Mouse (Mus musculus) brain, embryonic 14.5 days (tissue): Measurements from ENCODE around the gene F11r. TPM values are rescaled to one million over a fixed set of nuclear protein-coding genes. Genes with fewer than 3 reads are reported as not detected.

Experiments used
- DNase-seq: peaks from one replicate; pipeline ENCODE4 v3.0.0-alpha.2; 2011; ENCODE audit warnings: low read depth
- CTCF ChIP-seq: fragments of 200-500 bp; IDR thresholded peaks from 2 replicates; pipeline ENCODE4 v1.5.1; 2012; ENCODE audit warnings: inconsistent platforms, mild to moderate bottlenecking, moderate library complexity, borderline replicate concordance; ENCODE audit not compliant: insufficient read depth, insufficient read length; ENCODE audit errors: extremely low read depth
- POLR2A ChIP-seq: fragments of 200-500 bp; IDR thresholded peaks from 2 replicates; pipeline ENCODE4 v1.6.1; 2012; ENCODE audit warnings: mild to moderate bottlenecking, inconsistent platforms, borderline replicate concordance; ENCODE audit not compliant: poor library complexity, insufficient read depth, insufficient read length, severe bottlenecking; ENCODE audit errors: extremely low read depth
- polyA plus RNA-seq: library from polyadenylated mRNA; depleted of rRNA; stranded (reverse); fragments of >200 nt; gene quantifications from 2 replicates; pipeline ENCODE4 v1.2.3, GENCODE M21; 2012

F11r gene
- polyA plus RNA-seq, 1 experiment: 7.3 TPM

GRCm38 (mm10) chr1:171441466-171442412 lies 4.4 kb downstream of the F11r start:
- TF ChIP-seq POLR2A: no peak
- no peak for TF ChIP-seq CTCF
- no peak for DNase-seq

GRCm38 (mm10) chr1:171442413-171442760 lies 5.1 kb downstream of the F11r start:
- TF ChIP-seq CTCF (no peak), POLR2A (no peak)
- no peak for DNase-seq

GRCm38 (mm10) chr1:171445050-171445449 lies 7.7 kb downstream of the F11r start:
- TF ChIP-seq POLR2A (no peak), CTCF (no peak)
- no peak for DNase-seq

GRCm38 (mm10) chr1:171446854-171447253 lies 9.5 kb downstream of the F11r start:
- TF ChIP-seq POLR2A: no peak
- no peak for TF ChIP-seq CTCF
- no peak for DNase-seq

- DNase-seq: no peak
- TF ChIP-seq POLR2A (no peak), CTCF (no peak)
Observed at GRCm38 (mm10) chr1:171447692-171448091, 10.4 kb downstream of the F11r start.

- DNase-seq: no peak
- TF ChIP-seq CTCF: no peak
- no peak for TF ChIP-seq POLR2A
Observed at GRCm38 (mm10) chr1:171450062-171450461, 12.7 kb downstream of the F11r start.

- TF ChIP-seq POLR2A: no peak
- DNase-seq: no peak
Observed at GRCm38 (mm10) chr1:171451001-171451400, 13.7 kb downstream of the F11r start.

- TF ChIP-seq CTCF (no peak), POLR2A (no peak)
- DNase-seq: no peak
Observed at GRCm38 (mm10) chr1:171452522-171452921, 15.2 kb downstream of the F11r start.

- no peak for DNase-seq
- no peak for TF ChIP-seq POLR2A
Observed at GRCm38 (mm10) chr1:171452923-171453322, 15.6 kb downstream of the F11r start.

GRCm38 (mm10) chr1:171454926-171455325 lies 17.6 kb downstream of the F11r start:
- TF ChIP-seq POLR2A (no peak), CTCF (no peak)
- DNase-seq: no peak

GRCm38 (mm10) chr1:171457568-171457967 lies 20.2 kb downstream of the F11r start:
- DNase-seq: no peak
- TF ChIP-seq POLR2A: no peak
- no peak for TF ChIP-seq CTCF

- no peak for TF ChIP-seq CTCF
- no peak for TF ChIP-seq POLR2A
- DNase-seq: peak; percentile 86
Observed at GRCm38 (mm10) chr1:171459791-171460190, 22.5 kb downstream of the F11r start.
